Mouse (Mus musculus): Measurements from ENCODE around the gene Arhgef9. TPM values are rescaled to one million over a fixed set of nuclear protein-coding genes. Genes with fewer than 3 reads are reported as not detected.

Gene Arhgef9
- total RNA-seq (2015) (0.31 and 0.93 TPM in 2 replicates), total RNA-seq (2017) (0.11 and 0.12 TPM in 2 replicates)

GRCm38 (mm10) chrX:95196104-95196919 lies at the start of gene Arhgef9:
Gene Arhgef9, minus strand, starts transcription at chrX:95196856.
- ATAC-seq (ENCODE audit: poor library complexity, severe bottlenecking), result no peak

GRCm38 (mm10) chrX:95238896-95239295 lies 42.2 kb upstream of the Arhgef9 start:
- ATAC-seq (ENCODE audit: poor library complexity, severe bottlenecking), result no peak

GRCm38 (mm10) chrX:95195363-95196103 lies 1.1 kb downstream of the Arhgef9 start:
- ATAC-seq (ENCODE audit: poor library complexity, severe bottlenecking), result no peak

- ATAC-seq (ENCODE audit: poor library complexity, severe bottlenecking), result peak; percentile 33; the same call in 1 of the 2 replicates
Measured at GRCm38 (mm10) chrX:95175978-95176377, 20.7 kb downstream of the Arhgef9 start.

- peak; percentile 99 for ATAC-seq (ENCODE audit: poor library complexity, severe bottlenecking)
Measured at GRCm38 (mm10) chrX:95166317-95166716, 30.3 kb downstream of the Arhgef9 start.

GRCm38 (mm10) chrX:95165671-95166127 lies 31.0 kb downstream of the Arhgef9 start:
- ATAC-seq (ENCODE audit: poor library complexity, severe bottlenecking), result peak; percentile 38

GRCm38 (mm10) chrX:95164140-95164539 lies 32.5 kb downstream of the Arhgef9 start:
- no peak for ATAC-seq (ENCODE audit: poor library complexity, severe bottlenecking)

- no peak for ATAC-seq (ENCODE audit: poor library complexity, severe bottlenecking)
Measured at GRCm38 (mm10) chrX:95163452-95163851, 33.2 kb downstream of the Arhgef9 start.

- no peak for ATAC-seq (ENCODE audit: poor library complexity, severe bottlenecking)
Measured at GRCm38 (mm10) chrX:95156833-95157386, 39.7 kb downstream of the Arhgef9 start.

GRCm38 (mm10) chrX:95138636-95139035 lies 58.0 kb downstream of the Arhgef9 start:
- no peak for ATAC-seq (ENCODE audit: poor library complexity, severe bottlenecking)

- ATAC-seq (ENCODE audit: poor library complexity, severe bottlenecking), result no peak
Measured at GRCm38 (mm10) chrX:95133502-95133901, 63.2 kb downstream of the Arhgef9 start.

- ATAC-seq (ENCODE audit: poor library complexity, severe bottlenecking), result no peak
Measured at GRCm38 (mm10) chrX:95132996-95133395, 63.7 kb downstream of the Arhgef9 start.

GRCm38 (mm10) chrX:95131783-95132182 lies 64.9 kb downstream of the Arhgef9 start:
- no peak for ATAC-seq (ENCODE audit: poor library complexity, severe bottlenecking)

GRCm38 (mm10) chrX:95123462-95123861 lies 73.2 kb downstream of the Arhgef9 start:
- no peak for ATAC-seq (ENCODE audit: poor library complexity, severe bottlenecking)

- ATAC-seq (ENCODE audit: poor library complexity, severe bottlenecking), result no peak
Measured at GRCm38 (mm10) chrX:95104361-95104760, 92.3 kb downstream of the Arhgef9 start.

- ATAC-seq (ENCODE audit: poor library complexity, severe bottlenecking), result no peak
Measured at GRCm38 (mm10) chrX:95087674-95088073, 109.0 kb downstream of the Arhgef9 start.

- peak; percentile 89 for ATAC-seq (ENCODE audit: poor library complexity, severe bottlenecking)
Measured at GRCm38 (mm10) chrX:95077013-95077699, 119.5 kb downstream of the Arhgef9 start.

- ATAC-seq (ENCODE audit: poor library complexity, severe bottlenecking), result no peak
Measured at GRCm38 (mm10) chrX:95027907-95028306, 168.7 kb downstream of the Arhgef9 start.

- peak; percentile 75 for ATAC-seq (ENCODE audit: poor library complexity, severe bottlenecking)
Measured at GRCm38 (mm10) chrX:95026361-95026892, 170.2 kb downstream of the Arhgef9 start, which contains the start of gene Spin4. Gene Spin4, minus strand, starts transcription at chrX:95026682.

- peak; percentile 54 for ATAC-seq (ENCODE audit: poor library complexity, severe bottlenecking)
Measured at GRCm38 (mm10) chrX:95025779-95026360, 170.8 kb downstream of the Arhgef9 start.

Measured in megakaryocyte, adult 5-6 weeks (primary cell).